Mouse (Mus musculus) erythroblast, adult 5-6 weeks (primary cell): Measurements from ENCODE around the gene Mrpl41. TPM values are rescaled to one million over a fixed set of nuclear protein-coding genes. Genes with fewer than 3 reads are reported as not detected.

Source experiments
- ATAC-seq: replicated peaks from 2 replicates; pipeline ENCODE4 v1.8.0; 2016; ENCODE audit warnings: moderate number of reproducible peaks, mild to moderate bottlenecking, moderate TSS enrichment, inconsistent platforms; ENCODE audit not compliant: poor library complexity, low FRiP score, severe bottlenecking
- total RNA-seq, 2 experiments: library from RNA; stranded (forward) in 1 of 2; stranded (reverse) in 1 of 2; fragments of 150-400 nt in 1 of 2; fragments of 200-764, 138-1000 nt in 1 of 2; gene quantifications; 2 replicates each; pipeline versions ENCODE4 v1.2.3 to v1.2.4; 2015 to 2017; ENCODE audit warnings: low replicate concordance in 2 of 2

The Mrpl41 gene
- 17.6 and 33.6 TPM in 2 replicates for total RNA-seq (2015; ENCODE audit: low replicate concordance)
- 18.8 and 37.7 TPM in 2 replicates for total RNA-seq (2017; ENCODE audit: low replicate concordance)

DNA sequence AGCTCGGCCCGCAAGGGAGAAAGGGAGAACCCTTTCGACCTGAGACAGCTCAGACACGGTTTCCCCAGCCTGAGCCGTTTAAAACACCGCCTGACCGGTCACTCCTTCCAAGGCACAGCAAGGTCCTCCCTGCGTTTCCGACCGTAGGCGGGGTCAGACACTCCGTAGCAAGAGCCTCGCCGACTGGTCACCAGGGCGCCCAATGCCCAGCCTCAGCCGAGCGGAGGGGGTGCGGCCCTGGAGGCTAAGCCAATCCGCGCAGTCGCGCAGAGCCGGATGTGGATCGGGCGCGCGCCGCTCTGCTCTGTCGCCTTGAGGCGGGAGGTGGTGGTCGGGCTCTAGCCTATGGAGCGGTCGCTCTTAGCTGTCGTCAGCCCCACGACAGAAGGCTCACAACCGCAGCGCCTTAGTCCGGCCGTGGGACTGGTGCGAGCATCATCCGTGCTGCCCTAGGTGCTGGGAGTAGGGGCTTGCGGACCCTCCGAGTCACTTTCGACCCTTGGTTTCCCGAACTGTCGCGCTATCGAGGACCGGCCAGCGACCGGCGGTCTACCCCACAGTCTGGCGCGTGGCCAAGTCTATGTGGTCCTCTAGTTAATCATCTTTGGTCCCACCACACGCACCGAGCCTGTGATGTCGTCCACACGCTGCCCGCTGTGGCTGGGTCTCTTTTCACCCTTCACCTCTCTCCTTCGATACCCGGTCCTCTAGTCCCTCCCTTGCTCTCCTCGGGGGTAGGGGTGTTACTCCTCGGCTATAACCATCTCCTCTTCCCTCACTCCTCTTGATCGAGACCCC, at the start of gene Mrpl41:
TSS of gene Mrpl41 (minus strand) at position 193 of the 798 bp plus-strand sequence.
- ATAC-seq, result peak; percentile 88

DNA sequence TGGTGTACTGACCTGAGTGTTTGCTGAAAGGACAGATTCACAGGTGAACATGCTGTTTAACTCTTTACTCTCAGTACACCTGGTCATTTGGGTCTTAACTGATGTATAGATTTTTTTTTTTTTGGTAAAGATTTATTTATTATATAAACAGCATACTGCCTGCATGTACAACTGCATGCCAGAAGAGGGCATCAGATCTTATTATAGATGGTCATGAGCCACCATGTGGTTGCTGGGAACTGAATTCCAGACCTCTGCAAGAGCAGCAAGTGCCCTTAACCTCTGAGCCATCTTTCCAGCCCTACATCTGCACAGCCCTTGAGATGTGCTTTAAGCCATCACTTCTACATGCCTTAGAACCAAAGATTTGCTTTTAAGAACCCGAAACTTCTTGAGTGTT, 47.8 kb upstream of the Mrpl41 start:
- ATAC-seq, result no peak

DNA sequence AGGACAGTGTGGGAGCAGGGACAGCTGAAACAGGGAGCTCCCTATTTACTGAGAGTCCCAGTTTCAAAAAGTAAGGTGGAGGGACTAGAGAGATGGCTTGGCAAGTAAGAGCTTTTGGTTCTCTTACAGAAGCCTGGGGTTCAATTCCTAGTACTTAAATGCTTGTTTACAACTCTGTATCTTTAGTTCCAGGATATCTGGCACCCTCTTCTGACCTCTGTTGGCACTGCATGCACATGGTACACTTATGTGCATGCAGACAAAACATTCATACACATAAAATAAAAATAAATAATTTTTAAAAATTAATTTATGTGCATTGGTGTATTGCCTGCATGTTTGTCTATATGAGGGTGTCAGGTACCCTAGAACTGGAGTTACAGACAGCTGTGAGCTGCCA, 33.4 kb upstream of the Mrpl41 start:
- ATAC-seq, result peak; percentile 75

DNA sequence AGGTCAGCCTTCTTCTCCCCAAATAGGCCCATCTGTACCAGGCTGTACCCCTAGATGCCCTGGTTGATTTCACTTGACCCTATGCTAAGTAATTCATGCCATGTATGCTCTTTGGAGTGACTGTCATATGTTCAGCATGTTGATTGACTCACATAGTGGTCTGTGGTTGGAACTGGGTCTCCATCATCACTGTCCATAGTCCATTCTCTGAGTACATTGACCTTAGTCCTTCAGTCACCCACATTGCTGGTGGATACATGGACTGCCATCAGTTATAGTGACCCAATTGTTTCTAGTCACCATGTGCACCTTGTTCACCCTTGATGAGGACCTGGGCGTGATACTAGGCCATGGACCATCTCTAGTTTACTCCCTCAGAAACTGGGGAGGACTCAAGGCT, 31.9 kb upstream of the Mrpl41 start:
- no peak for ATAC-seq

DNA sequence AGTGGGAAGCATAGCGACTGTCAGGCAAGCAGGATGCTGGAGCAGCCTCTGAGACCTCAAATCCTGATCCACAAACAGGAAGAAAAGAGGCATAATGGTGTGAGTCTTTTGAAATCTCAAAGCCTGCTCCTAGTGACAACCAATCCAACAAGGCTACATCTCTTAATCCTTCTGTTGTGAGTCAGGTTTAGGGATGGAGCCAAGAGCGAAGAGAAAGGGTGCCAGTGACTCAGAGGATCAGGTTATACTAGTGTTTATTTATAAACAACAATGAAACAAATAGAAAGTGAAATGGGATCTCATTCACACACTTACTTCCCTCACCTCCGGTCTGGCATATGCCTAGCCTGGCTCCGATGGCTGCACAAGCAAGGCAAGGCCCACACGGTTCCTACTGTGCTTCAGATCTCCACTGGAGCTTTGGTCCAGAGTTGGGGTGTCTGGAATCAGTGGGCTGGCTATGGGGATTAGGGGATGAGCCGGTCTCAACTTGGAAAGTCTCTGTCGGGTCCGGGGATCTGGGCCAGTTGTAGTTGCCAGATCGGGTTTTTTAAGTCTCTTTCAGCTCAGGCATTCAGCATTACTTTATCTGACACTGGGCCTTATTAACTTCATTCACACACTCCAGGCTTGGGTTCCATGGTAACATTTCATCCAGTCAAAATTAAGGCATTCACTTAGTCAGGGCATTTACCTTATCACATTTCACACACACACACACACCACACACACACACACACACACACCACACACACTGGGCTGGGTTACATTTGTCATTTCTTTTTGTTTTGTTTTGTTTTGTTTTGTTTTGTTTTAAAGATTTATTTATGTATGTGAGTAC, 29.3 kb upstream of the Mrpl41 start:
- ATAC-seq, result no peak

DNA sequence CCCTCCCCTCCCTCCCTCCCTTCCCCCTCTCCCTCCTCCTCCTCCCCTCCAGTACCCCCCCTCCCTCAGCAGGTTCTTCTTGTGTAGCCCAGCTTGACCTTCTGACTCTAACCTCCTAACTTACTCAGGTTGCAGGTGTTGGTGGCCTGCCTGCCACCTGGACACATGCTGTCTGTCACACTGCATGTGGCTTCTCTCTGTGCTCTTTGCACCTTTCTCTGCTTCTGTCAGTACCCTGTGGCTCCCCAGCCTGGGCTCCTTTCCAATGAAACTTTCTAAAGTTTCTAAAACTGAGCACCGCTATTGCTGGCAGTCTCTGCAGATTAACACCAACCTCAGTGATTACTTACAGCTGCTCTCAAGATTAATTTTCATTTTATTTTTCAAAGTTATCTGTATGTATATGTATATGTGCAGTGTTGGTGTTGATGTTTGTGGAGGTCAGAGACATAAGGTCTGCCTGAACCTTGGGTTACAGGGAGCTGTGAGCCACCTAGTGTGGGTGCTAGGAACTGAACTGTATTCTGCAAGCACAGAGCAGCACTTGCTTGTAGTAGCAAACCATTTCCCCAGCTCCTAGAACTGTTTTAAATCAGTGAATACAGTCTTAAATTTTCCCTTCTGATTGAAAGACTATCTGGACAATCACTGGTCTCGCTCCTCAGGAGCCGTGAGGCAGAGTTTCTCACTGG, 25.8 kb upstream of the Mrpl41 start:
- ATAC-seq, result peak; percentile 75

DNA sequence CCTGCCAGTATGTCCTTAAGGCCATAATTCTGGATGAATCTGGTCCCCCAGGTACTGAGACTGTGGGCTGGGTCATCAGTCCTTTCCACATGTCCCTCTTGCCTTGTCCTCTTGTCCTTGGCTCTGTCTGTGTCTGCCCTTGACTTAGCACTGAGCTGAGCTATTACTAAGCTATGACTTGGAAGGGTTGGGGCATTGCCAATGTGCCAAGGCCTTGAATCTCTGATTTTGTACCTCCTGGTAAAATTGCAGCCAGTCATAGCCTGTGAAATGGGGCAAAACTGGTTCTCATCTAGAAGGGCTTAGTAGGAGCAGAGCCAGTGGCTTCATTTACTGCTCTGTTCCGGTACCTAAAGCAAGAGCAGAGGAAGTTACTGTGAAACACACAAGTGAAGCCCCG, 21.6 kb upstream of the Mrpl41 start:
- ATAC-seq, result no peak

DNA sequence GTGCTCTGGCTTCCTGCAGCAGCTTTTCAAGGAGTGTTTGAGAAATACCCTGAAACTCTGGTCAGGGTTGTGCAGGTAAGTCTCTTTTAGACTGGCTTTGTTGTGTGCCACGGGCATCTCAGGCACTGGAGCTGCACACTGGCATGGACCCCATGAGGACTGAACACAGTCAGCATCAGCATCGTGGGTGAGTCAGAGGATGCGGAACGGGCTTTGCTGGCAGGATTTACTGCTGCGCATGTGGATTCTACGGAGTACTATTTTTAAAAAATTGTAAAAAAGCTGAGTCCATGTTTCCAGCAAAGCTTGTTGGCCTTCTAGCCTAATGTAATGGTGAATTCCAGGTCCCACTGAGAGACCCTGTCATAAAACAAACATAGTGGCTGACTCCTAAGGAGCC, 20.4 kb upstream of the Mrpl41 start:
- ATAC-seq, result no peak

DNA sequence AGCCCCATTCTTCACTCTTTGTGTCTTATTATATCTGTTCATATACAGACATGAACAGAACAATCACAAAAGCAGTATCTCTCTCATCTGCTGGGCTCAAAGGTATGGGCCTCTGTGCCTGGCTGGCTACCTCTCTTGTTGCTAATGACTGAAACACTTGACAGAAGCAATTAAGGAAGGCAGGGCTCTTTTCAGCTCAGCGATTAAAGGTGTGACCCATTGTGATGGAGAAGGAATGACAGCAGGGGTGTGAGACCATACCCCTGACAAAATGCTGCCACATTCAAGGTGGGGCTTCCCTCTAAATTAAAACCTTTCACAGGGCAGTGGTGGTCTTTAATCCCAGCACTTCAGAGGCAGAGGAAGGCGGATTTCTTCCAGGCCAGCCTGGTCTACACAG, 12.9 kb upstream of the Mrpl41 start:
- ATAC-seq, result no peak

DNA sequence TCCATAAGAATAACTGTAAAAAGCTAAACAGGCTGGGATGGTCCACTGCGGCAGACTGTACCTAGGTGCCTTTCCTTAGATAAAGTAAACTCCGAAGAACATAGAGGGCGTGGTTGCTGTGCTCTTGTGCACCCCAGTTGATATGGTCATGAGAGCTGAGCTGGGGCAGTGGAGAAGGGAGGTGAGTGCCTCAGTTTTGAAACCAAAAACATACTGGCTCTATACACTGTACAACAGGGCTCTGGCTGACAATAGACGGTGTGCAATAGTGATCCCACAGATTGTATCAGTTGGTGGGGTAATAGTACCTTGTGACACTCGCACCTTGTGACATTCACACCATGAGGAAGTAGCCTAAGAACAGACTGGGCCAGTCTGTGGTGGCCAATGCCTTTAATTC, 2.1 kb upstream of the Mrpl41 start:
- peak; percentile 75 for ATAC-seq

DNA sequence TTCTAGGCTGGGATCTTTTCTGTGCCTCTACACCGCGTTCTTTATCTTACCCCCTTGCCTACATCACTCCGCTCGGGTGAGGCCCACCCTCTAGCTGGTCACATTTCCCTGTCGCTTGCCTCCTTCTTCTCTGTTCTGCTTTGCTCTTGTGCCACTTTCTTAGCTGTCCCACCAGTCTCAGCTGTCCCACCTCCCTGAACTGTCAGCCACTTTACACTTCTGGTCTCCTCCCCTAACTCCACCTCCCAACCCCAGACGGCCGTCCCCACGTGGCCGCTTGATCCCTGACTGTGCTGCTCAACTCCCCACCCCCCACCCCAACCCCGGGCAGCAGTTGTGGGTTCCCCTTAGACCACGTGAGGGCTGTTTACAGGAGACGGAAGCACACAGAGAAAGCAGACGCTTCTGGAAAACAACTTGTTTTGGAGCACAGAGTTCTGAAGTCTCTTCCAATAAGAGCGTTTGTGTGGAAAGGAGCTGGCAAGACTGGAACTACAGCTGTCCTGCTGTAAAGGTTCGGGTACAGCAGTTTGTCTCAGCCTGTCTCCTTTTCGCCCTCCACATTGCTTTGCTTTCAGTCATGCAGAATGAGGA, 903 bp upstream of the Mrpl41 start, which contains the start of gene Pnpla7:
TSS of gene Pnpla7 (plus strand) at position 330 of the 594 bp plus-strand sequence.
- peak; percentile 64 for ATAC-seq

DNA sequence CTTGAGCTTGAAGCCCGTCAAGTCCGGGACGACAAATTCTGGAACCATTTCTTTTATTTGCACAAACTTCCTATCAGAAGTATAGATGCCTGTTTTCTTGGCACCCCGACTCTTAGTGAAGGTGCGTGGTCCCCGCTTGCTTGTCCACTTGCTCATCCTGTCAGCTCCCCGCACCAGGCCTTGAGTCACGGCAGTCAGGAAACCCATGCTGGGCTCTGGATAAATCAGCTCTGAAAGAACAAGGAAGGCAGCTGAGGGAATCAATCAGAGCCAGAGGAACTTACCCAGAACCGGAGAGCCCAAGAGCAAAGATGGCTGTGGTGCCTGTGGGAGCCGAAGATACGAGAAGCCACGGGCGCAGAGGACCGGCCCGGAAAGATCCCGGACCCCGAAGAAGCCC, 446 bp downstream of the Mrpl41 start:
- ATAC-seq, result peak; percentile 34

DNA sequence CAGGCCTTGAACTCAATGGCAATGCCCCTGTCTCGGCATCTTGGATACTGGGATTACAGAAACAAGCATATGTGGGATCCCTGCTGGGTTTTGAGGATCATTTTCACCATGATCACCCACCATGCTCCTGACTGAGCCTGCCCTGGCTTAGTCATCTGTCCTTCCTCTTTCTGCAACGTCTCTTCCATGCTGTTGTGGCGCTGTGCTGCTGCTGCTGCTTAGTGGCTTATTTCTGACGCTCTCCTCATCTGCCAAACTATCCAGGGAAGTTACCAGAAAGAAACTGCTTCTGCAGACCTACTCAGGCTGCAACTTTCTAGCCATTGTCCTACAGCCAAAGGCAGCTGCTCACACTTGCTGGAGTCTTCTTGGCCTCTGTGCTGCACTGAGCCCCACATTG, 4.5 kb downstream of the Mrpl41 start:
- no peak for ATAC-seq

DNA sequence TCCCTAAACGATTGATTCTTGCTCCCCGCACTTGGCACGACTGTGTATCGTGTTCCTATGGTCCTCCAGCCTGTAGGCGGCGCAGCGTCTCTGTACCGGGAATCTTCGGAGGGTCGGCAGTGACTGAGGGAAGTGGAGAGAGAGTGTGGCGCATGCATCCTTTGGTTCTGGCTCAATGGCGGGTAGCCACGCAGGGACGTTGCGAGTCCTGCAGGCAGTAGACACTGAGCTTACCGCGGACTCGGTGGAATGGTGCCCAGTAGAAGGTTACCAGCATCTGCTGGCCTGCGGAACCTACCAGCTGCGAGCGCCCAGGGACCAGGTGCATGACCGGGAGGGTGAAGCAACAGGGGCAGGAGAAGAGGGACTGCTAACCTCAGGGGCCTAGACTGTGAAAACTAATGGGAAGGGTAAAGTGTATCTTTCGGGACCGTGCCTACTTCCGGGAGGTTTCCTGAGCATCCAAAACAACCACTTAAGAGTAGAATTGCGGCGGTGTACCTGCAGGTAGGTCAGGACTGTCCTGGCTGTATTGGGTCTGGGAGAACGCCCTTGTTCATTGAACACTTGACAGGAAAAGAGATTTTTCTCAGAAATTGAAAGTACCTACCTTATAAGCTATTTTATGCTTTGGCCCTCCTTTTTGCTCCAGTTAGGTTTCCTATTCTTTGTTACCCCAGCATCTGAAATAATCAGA, 12.4 kb downstream of the Mrpl41 start, which contains the start of gene Dph7:
TSS of gene Dph7 (plus strand) at position 97 of the 697 bp plus-strand sequence.
- peak; percentile 98 for ATAC-seq

DNA sequence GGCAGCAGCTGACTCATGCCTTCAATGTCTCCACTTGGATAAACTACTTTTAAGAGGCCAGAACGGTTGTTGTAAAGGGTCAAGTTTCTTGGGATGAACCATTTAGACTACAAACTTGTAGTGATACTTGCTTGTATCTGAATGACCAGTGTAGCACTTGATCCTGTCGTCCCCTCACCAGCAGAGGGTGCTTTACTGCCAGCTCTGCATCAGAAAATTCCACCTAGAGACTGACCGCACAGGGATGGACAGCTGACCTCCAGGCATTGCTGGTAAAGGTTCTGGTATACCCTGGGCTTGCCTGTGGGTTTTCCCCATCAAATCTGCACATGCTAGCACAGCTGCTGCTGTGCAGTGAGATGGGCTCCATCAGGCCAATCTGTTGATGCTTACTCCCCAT, 14.0 kb downstream of the Mrpl41 start:
- no peak for ATAC-seq

DNA sequence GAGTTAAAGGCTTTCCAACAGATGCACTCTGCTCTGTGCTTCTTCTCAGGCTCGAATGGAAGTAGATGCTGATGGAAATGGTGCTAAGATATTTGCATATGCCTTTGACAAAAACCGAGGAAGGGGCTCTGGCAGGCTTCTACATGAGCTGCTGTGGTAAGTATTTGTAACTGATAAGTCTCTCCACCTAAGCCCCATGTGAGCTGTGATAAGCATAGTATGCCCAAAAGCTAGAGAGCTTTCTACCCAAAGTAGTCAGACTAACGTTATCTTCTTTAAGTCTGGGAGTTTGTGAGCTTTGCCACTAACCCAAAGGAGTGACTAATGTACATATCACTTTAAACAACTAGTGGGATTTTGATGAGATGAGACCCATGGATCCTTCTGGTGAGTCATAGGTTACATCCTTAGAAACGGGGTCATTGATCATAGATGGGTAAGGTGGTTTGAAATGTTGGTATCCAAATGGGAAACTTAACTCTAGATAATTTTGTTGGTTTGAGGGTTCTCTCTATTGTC, 22.3 kb downstream of the Mrpl41 start:
- no peak for ATAC-seq

DNA sequence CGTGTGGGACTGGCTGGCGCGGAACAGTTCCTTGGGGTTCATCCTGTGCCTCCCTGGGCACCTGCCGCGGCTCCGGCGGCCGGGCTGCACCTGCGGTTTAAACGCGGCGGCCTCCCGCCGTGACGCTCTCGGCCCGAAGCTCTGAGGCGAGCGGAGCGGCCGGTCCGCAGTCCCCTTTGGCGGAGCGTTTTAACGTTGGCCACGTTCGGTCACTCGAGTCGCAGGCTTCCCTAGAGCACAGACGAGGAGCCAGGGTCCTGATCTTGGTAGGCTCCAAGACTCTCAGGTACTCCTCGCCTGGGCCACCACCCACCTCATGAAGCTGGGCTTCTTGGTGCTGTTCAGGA, 24.7 kb downstream of the Mrpl41 start:
- peak; percentile 31 for ATAC-seq

DNA sequence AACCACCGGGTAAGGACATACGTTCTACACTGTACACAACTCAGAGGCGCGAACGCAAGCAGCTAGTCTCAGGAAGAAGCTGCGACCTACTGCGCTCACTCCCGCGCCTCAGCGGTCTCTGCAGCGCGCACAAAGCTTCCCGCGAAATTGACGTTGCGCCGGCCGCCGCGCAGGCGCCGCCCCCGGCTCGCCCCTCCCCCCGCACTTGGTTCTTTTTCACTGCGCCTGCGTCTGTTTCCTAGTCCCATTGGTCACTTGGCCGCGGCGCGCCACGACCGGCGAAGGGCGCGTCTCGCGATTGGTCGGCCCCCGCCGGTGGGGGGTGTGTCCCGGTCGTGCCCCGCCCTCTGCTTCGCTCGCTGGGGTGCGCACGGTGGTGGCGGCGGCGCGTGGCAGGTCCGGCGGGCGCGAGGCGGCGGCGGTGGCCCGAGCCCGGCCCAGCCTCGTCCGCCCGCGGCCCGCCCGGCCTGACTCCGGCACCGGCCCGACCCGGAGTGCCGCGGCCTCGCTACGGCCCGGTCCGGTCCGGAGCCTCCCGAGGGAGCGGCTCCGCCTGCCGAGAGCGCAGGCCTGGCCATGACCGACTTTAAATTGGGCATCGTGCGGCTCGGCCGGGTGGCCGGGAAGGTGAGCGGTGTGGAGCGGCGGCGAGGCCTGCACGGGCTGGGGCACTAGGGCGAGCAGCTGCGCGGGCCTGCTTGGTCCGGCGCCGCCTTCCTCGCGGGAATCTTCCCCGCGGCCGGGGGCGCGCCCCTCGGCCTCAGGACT, 25.3 kb downstream of the Mrpl41 start, which contains the start of gene Zmynd19:
TSS of gene Zmynd19 (plus strand) at position 372 of the 768 bp plus-strand sequence.
- peak; percentile 96 for ATAC-seq
